Mouse (Mus musculus): Measurements from ENCODE around the gene Ano2. TPM values are rescaled to one million over a fixed set of nuclear protein-coding genes. Genes with fewer than 3 reads are reported as not detected.

Gene Ano2
- polyA plus RNA-seq, 1 experiment from 2014 or later: 0.54 TPM

DNA sequence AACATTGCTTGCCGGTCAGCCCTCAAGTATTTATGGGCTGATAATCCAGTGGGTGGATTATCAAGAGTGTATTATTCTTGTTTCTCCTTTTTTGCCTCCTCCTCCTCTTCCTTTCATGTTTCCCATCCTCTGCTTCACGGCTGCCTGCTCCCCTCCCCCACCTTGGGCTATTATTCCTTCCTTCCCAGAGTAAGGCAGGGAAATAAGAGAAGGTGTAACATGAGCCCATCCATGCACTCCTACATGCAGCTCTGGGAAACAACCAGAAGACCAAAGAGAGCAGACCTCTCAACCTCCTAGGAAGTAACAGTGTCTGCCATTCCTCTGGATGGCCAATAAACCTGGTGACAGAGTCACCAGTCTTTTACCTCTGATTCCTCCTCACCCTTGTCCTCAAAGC, 311.6 kb downstream of the Ano2 start:
- 17% methylated on average over 2 of the region's 2 CpGs for WGBS
- no peak for ATAC-seq
- H3K36me3 ChIP-seq (ENCODE audit: control insufficient read depth, insufficient read depth, low read length): no peaks in the 10 kb centered on the region
- no peak overlapping the region for H3K4me2 ChIP-seq (ENCODE audit: low read length)
- H3K27me3 ChIP-seq (ENCODE audit: control insufficient read depth, insufficient read depth, low read depth, low read length): no peaks in the 10 kb centered on the region
- no peaks in the 10 kb centered on the region for H3K9me3 ChIP-seq (replicated peaks; ENCODE audit: control insufficient read depth, low read length, poor library complexity, severe bottlenecking)
- H3K27ac ChIP-seq (ENCODE audit: low read length): no peak overlapping the region
- H3K9ac ChIP-seq (ENCODE audit: low read depth, low read length): no peak overlapping the region
- no peaks in the 10 kb centered on the region for H3K4me1 ChIP-seq (ENCODE audit: control insufficient read depth, insufficient read depth, low read length)
- H3K4me3 ChIP-seq (ENCODE audit: low read depth, low read length): no peak overlapping the region

- 6% methylated on average over 4 of the region's 4 CpGs for WGBS
- Histone ChIP-seq H3K4me1 (ENCODE audit: control insufficient read depth, insufficient read depth, low read length) (no peaks in the 10 kb centered on the region), H3K27me3 (ENCODE audit: control insufficient read depth, insufficient read depth, low read depth, low read length) (no peaks in the 10 kb centered on the region), H3K9me3 (replicated peaks; ENCODE audit: control insufficient read depth, low read length, poor library complexity, severe bottlenecking) (no peaks in the 10 kb centered on the region), H3K4me2 (ENCODE audit: low read length) (no peak overlapping the region), H3K9ac (ENCODE audit: low read depth, low read length) (no peak overlapping the region), H3K4me3 (ENCODE audit: low read depth, low read length) (no peak overlapping the region), H3K27ac (ENCODE audit: low read length) (no peak overlapping the region), H3K36me3 (ENCODE audit: control insufficient read depth, insufficient read depth, low read length) (no peaks in the 10 kb centered on the region)
- no peak for ATAC-seq
Measured at GRCm38 (mm10) chr6:126003002-126003742, 313.0 kb downstream of the Ano2 start.

GRCm38 (mm10) chr6:126006647-126007046, 316.4 kb downstream of the Ano2 start:
- ATAC-seq: no peak
- H3K9ac ChIP-seq (ENCODE audit: low read depth, low read length): no peak overlapping the region
- H3K27ac ChIP-seq (ENCODE audit: low read length): no peak overlapping the region
- no peaks in the 10 kb centered on the region for H3K27me3 ChIP-seq (ENCODE audit: control insufficient read depth, insufficient read depth, low read depth, low read length)
- no peaks in the 10 kb centered on the region for H3K9me3 ChIP-seq (replicated peaks; ENCODE audit: control insufficient read depth, low read length, poor library complexity, severe bottlenecking)
- 87% methylated on average over 6 of the region's 6 CpGs for WGBS
- H3K4me1 ChIP-seq (ENCODE audit: control insufficient read depth, insufficient read depth, low read length): no peaks in the 10 kb centered on the region
- H3K4me2 ChIP-seq (ENCODE audit: low read length): no peak overlapping the region
- no peak overlapping the region for H3K4me3 ChIP-seq (ENCODE audit: low read depth, low read length)
- H3K36me3 ChIP-seq (ENCODE audit: control insufficient read depth, insufficient read depth, low read length): no peaks in the 10 kb centered on the region

- no peak overlapping the region for H3K9ac ChIP-seq (ENCODE audit: low read depth, low read length)
Measured at GRCm38 (mm10) chr6:126009083-126009482, 318.9 kb downstream of the Ano2 start.

GRCm38 (mm10) chr6:126016991-126017390, 326.8 kb downstream of the Ano2 start:
- no peaks in the 10 kb centered on the region for H3K9me3 ChIP-seq (replicated peaks; ENCODE audit: control insufficient read depth, low read length, poor library complexity, severe bottlenecking)
- 86% methylated on average over 2 of the region's 2 CpGs for WGBS
- no peak for ATAC-seq
- no peaks in the 10 kb centered on the region for H3K27me3 ChIP-seq (ENCODE audit: control insufficient read depth, insufficient read depth, low read depth, low read length)
- no peaks in the 10 kb centered on the region for H3K36me3 ChIP-seq (ENCODE audit: control insufficient read depth, insufficient read depth, low read length)
- H3K4me2 ChIP-seq (ENCODE audit: low read length): no peak overlapping the region
- H3K4me3 ChIP-seq (ENCODE audit: low read depth, low read length): no peak overlapping the region
- no peak overlapping the region for H3K27ac ChIP-seq (ENCODE audit: low read length)
- H3K4me1 ChIP-seq (ENCODE audit: control insufficient read depth, insufficient read depth, low read length): no peaks in the 10 kb centered on the region
- no peak overlapping the region for H3K9ac ChIP-seq (ENCODE audit: low read depth, low read length)

More at GRCm38 (mm10) chr6:126009083-126009482, 318.9 kb downstream of the Ano2 start:
- no peak overlapping the region for H3K27ac ChIP-seq (ENCODE audit: low read length)
- WGBS: 37% methylated on average over 3 of the region's 3 CpGs
- H3K9me3 ChIP-seq (replicated peaks; ENCODE audit: control insufficient read depth, low read length, poor library complexity, severe bottlenecking): no peaks in the 10 kb centered on the region
- H3K4me3 ChIP-seq (ENCODE audit: low read depth, low read length): no peak overlapping the region
- no peaks in the 10 kb centered on the region for H3K27me3 ChIP-seq (ENCODE audit: control insufficient read depth, insufficient read depth, low read depth, low read length)
- H3K36me3 ChIP-seq (ENCODE audit: control insufficient read depth, insufficient read depth, low read length): no peaks in the 10 kb centered on the region
- no peaks in the 10 kb centered on the region for H3K4me1 ChIP-seq (ENCODE audit: control insufficient read depth, insufficient read depth, low read length)
- no peak for ATAC-seq
- H3K4me2 ChIP-seq (ENCODE audit: low read length): no peak overlapping the region

DNA sequence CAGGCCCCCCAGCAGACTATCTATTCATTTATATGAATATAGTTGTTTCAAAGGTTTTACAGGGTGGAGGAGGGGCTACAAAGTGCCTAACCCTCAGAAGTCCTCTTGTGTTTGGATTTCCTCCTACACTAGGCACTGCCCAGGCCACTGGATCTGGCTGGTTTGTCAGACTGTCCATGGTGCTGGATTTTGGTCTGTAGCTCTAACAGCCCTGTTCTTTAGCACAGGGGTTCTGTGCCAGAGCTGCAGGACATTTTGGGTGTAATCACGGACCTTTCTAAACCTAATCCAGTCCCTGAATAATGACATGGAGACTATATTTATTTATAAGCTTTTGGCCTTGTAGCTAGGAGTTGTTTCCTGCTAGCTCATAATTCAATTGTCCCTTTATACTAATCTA, 328.2 kb downstream of the Ano2 start:
- H3K27me3 ChIP-seq (ENCODE audit: control insufficient read depth, insufficient read depth, low read depth, low read length): no peaks in the 10 kb centered on the region
- H3K9ac ChIP-seq (ENCODE audit: low read depth, low read length): no peak overlapping the region
- ATAC-seq: no peak
- H3K36me3 ChIP-seq (ENCODE audit: control insufficient read depth, insufficient read depth, low read length): no peaks in the 10 kb centered on the region
- no peaks in the 10 kb centered on the region for H3K9me3 ChIP-seq (replicated peaks; ENCODE audit: control insufficient read depth, low read length, poor library complexity, severe bottlenecking)
- H3K4me3 ChIP-seq (ENCODE audit: low read depth, low read length): no peak overlapping the region
- no peak overlapping the region for H3K27ac ChIP-seq (ENCODE audit: low read length)
- WGBS: 78% methylated on average over 1 of the region's 1 CpGs
- no peak overlapping the region for H3K4me2 ChIP-seq (ENCODE audit: low read length)
- H3K4me1 ChIP-seq (ENCODE audit: control insufficient read depth, insufficient read depth, low read length): no peaks in the 10 kb centered on the region

DNA sequence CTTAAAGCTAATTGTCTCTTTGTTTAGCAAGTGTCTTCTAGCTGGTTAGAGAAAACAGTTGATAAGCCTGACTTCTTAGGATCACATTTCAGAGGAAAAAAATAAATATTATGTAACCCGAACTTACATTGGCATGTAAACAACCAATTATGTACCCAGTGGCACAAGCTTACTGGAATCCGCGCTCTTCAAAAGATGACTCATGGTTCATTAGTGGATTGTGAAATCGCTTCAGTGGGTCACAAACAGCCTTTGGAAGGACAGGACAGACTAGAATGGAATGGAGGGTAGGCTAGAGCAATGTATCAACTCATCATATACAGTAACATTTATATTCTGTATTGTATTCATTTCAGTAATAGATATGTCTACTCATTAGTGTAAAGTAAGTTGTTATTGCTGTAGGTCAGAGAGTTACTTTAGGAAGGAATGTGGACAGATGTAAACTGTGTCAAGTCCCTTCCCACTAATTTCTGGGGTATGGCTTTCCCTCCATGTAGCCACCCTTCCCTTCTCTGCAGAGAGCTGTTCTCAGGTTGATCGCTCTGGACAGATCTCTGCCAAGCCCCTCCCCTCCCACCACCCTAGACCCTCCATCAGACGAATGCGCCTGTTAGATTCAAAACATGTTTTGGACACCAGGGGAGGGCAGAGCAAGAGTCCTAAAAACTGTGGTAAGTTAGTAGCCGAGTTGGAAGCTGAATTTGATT, 343.6 kb downstream of the Ano2 start:
- no peak overlapping the region for H3K4me3 ChIP-seq (ENCODE audit: low read depth, low read length)
- no peak for ATAC-seq

GRCm38 (mm10) chr6:126034403-126034724, 344.1 kb downstream of the Ano2 start:
- Histone ChIP-seq H3K9ac (ENCODE audit: low read depth, low read length) (no peak overlapping the region), H3K4me1 (ENCODE audit: control insufficient read depth, insufficient read depth, low read length) (peaks cover 8% of the 10 kb centered on the region; the same call in 1 of the 2 replicates), H3K4me2 (ENCODE audit: low read length) (no peak overlapping the region), H3K9me3 (replicated peaks; ENCODE audit: control insufficient read depth, low read length, poor library complexity, severe bottlenecking) (no peaks in the 10 kb centered on the region), H3K4me3 (ENCODE audit: low read depth, low read length) (no peak overlapping the region), H3K36me3 (ENCODE audit: control insufficient read depth, insufficient read depth, low read length) (no peaks in the 10 kb centered on the region), H3K27ac (ENCODE audit: low read length) (no peak overlapping the region), H3K27me3 (ENCODE audit: control insufficient read depth, insufficient read depth, low read depth, low read length) (no peaks in the 10 kb centered on the region)
- peak; percentile 51; the same call in 1 of the 2 replicates for ATAC-seq
- WGBS: 45% methylated on average over 2 of the region's 2 CpGs

More for the DNA sequence above, 343.6 kb downstream of the Ano2 start:
- WGBS: 70% methylated on average over 8 of the region's 8 CpGs
- H3K9ac ChIP-seq (ENCODE audit: low read depth, low read length): no peak overlapping the region
- no peak overlapping the region for H3K27ac ChIP-seq (ENCODE audit: low read length)
- H3K4me1 ChIP-seq (ENCODE audit: control insufficient read depth, insufficient read depth, low read length): peaks cover 8% of the 10 kb centered on the region; the same call in 1 of the 2 replicates
- no peak overlapping the region for H3K4me2 ChIP-seq (ENCODE audit: low read length)
- H3K9me3 ChIP-seq (replicated peaks; ENCODE audit: control insufficient read depth, low read length, poor library complexity, severe bottlenecking): no peaks in the 10 kb centered on the region
- H3K27me3 ChIP-seq (ENCODE audit: control insufficient read depth, insufficient read depth, low read depth, low read length): no peaks in the 10 kb centered on the region
- H3K36me3 ChIP-seq (ENCODE audit: control insufficient read depth, insufficient read depth, low read length): no peaks in the 10 kb centered on the region

DNA sequence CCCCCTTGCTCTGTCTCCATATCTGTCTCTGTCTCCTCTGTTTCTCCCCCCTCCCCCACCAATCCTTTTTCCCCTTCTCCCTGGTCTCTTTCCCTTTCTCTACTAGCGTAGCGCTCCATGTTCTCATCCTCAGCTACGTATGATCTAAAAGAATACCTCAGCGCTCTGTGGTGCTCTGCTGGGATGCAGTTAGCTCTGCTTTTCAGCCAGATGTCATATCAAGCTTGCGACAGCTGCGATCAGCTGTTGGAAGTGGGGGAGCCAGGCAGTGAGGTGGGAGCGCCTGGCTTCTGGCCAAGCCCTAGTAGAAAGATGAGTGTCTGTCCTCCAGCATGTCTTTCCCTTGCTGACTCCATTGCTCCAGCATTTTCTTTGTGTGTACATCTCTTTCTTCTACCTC, 344.5 kb downstream of the Ano2 start:
- H3K4me1 ChIP-seq (ENCODE audit: control insufficient read depth, insufficient read depth, low read length): peaks cover 8% of the 10 kb centered on the region; the same call in 1 of the 2 replicates
- H3K36me3 ChIP-seq (ENCODE audit: control insufficient read depth, insufficient read depth, low read length): no peaks in the 10 kb centered on the region
- H3K9ac ChIP-seq (ENCODE audit: low read depth, low read length): 0 out of 2 replicates have a peak overlapping the region, but pooled peaks have one; percentile 10
- H3K4me2 ChIP-seq (ENCODE audit: low read length): no peak overlapping the region
- ATAC-seq: peak; percentile 71
- 61% methylated on average over 7 of the region's 7 CpGs for WGBS
- no peak overlapping the region for H3K27ac ChIP-seq (ENCODE audit: low read length)
- no peaks in the 10 kb centered on the region for H3K9me3 ChIP-seq (replicated peaks; ENCODE audit: control insufficient read depth, low read length, poor library complexity, severe bottlenecking)
- no peaks in the 10 kb centered on the region for H3K27me3 ChIP-seq (ENCODE audit: control insufficient read depth, insufficient read depth, low read depth, low read length)
- no peak overlapping the region for H3K4me3 ChIP-seq (ENCODE audit: low read depth, low read length)
